Comparison of ENCODE assay signal across 40 mouse cellular contexts in the genomic region with DNA sequence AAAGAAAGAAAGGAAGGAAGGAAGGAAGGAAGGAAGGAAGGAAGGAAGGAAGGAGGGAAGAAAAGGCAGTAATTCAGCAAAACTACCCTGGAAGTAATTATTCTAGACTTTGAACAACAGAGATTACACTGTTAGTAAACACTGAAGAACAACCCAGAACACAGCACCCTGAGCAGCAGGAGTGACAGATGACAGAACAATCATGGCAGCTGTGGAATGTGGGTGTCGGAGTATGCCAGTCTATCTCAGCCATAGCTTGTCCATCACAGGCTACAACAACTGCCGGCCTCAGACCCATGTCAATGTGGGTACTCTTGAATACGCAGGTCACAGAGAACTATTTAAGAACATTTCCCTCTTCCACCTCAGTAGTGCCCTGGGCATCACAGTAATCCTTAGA. TPM values are rescaled to one million over a fixed set of nuclear protein-coding genes. Genes with fewer than 3 reads are reported as not detected.
"Had no signal": no experiment of that assay in that cellular context is flagged by ENCODE, and none has a peak within 500 bp of the region (broad histone marks: within the 10 kb centered on the region; RNA-seq: fewer than 3 reads in every experiment).

No protein-coding gene starts in this region.

- H3K27ac ChIP-seq: gastrocnemius, adult 2 months; heart, adult 2 months; heart, embryonic 13.5 days; heart, embryonic 15.5 days; hindbrain, embryonic 13.5 days; hindbrain, embryonic 15.5 days; hindbrain, postnatal 0 days; kidney, embryonic 15.5 days; kidney, postnatal 0 days; limb, embryonic 13.5 days; limb, embryonic 15.5 days; liver, embryonic 12.5 days; liver, embryonic 14.5 days had no signal

- H3K9me3 ChIP-seq: heart, embryonic 13.5 days; heart, embryonic 15.5 days; hindbrain, embryonic 13.5 days; hindbrain, embryonic 15.5 days; kidney, embryonic 15.5 days; limb, embryonic 13.5 days; limb, embryonic 15.5 days; liver, embryonic 12.5 days had no signal

- H3K27me3 ChIP-seq: heart, embryonic 13.5 days; heart, embryonic 15.5 days; hindbrain, embryonic 13.5 days; hindbrain, embryonic 15.5 days; kidney, embryonic 15.5 days; limb, embryonic 13.5 days; limb, embryonic 15.5 days; liver, embryonic 12.5 days had no signal

- H3K36me3 ChIP-seq: heart, embryonic 13.5 days; heart, embryonic 15.5 days; hindbrain, embryonic 13.5 days; hindbrain, embryonic 15.5 days; kidney, embryonic 15.5 days; limb, embryonic 13.5 days; limb, embryonic 15.5 days; liver, embryonic 12.5 days had no signal

- DNase-seq: forebrain, postnatal 0 days; gastrocnemius, adult 2 months; gastrocnemius, postnatal 10 days; gastrocnemius, postnatal 25 days; heart, adult 11 months; heart, adult 2 months; heart, postnatal 14 days; heart, postnatal 36 days; kidney, adult 11 months; kidney, adult 2 months; kidney, postnatal 14 days; kidney, postnatal 36 days; left cerebral cortex, postnatal 4 days; lung, adult 18-20 months had no signal

- H3K9ac ChIP-seq: forebrain, postnatal 0 days; heart, embryonic 13.5 days; heart, embryonic 15.5 days; hindbrain, embryonic 13.5 days; hindbrain, embryonic 15.5 days; kidney, embryonic 15.5 days; limb, embryonic 13.5 days; limb, embryonic 15.5 days; liver, embryonic 12.5 days; liver, embryonic 14.5 days had no signal

- H3K4me2 ChIP-seq: heart, embryonic 11.5 days; heart, embryonic 13.5 days; heart, embryonic 15.5 days; hindbrain, embryonic 13.5 days; hindbrain, embryonic 15.5 days; kidney, embryonic 15.5 days; limb, embryonic 13.5 days; limb, embryonic 15.5 days; liver, embryonic 12.5 days had no signal

- H3K4me3 ChIP-seq: gastrocnemius, adult 2 months; heart, adult 2 months; heart, embryonic 13.5 days; heart, embryonic 15.5 days; hindbrain, embryonic 13.5 days; hindbrain, embryonic 15.5 days; kidney, embryonic 15.5 days; limb, embryonic 13.5 days; limb, embryonic 15.5 days; liver, embryonic 12.5 days had no signal

- ATAC-seq: forebrain, postnatal 0 days; hindbrain, postnatal 0 days; intestine, embryonic 16.5 days; liver, embryonic 12.5 days had no signal

- H3K4me1 ChIP-seq: heart, embryonic 13.5 days; heart, embryonic 15.5 days; hindbrain, embryonic 13.5 days; hindbrain, embryonic 15.5 days; kidney, embryonic 15.5 days; limb, embryonic 13.5 days; limb, embryonic 15.5 days; liver, embryonic 12.5 days had no signal

RNA-seq across cellular contexts. Expression of a gene that starts 48.3 kb away (rescaled TPM):
- total RNA-seq: forebrain, postnatal 0 days; gastrocnemius, adult 2 months; gastrocnemius, postnatal 10 days; gastrocnemius, postnatal 25 days; heart, adult 2 months; heart, postnatal 14 days; heart, postnatal 36 days; hematopoietic stem cell, adult 5-6 weeks; hindbrain, postnatal 0 days; layer of hippocampus, postnatal 25 days; left cerebral cortex, adult 18-20 months; left cerebral cortex, adult 8-10 months; left cerebral cortex, postnatal 10 days; left cerebral cortex, postnatal 25 days; left cerebral cortex, postnatal 4 days; liver, adult 2 months had no signal
- polyA plus RNA-seq: frontal cortex, adult 2 months; gonadal fat pad, adult 2 months; heart, adult 2 months; heart, embryonic 11.5 days; heart, embryonic 13.5 days; heart, postnatal 0 days; hindbrain, embryonic 13.5 days; hindbrain, postnatal 0 days; kidney, adult 2 months; kidney, embryonic 15.5 days; large intestine, adult 2 months; limb, embryonic 11.5 days; limb, embryonic 15.5 days; liver, adult 2 months; liver, embryonic 12.5 days; liver, embryonic 14.5 days; liver, embryonic 16.5 days had no signal
